Comparison of ENCODE assay signal across 9 mouse cellular contexts in genomic region chr7:125888373-125888772, GRCm38 (mm10).
DNase-seq lines count a peak whose midpoint lies in the region; ATAC-seq lines count a peak whose summit lies in the region.
"Had no signal": no experiment of that assay in that cellular context is flagged by ENCODE, and none has a peak within 500 bp of the region (broad histone marks: within the 10 kb centered on the region; RNA-seq: fewer than 3 reads in every experiment).

No protein-coding gene starts in this region.

- H3K27ac ChIP-seq in midbrain, embryonic 10.5 days (replicated peaks) = 0 out of 2 replicates have a peak overlapping the region, but pooled peaks have one; percentile 24
- no peak overlapping the region for H3K27ac ChIP-seq in midbrain, embryonic 13.5 days
- no peak overlapping the region for H3K27ac ChIP-seq in kidney, embryonic 15.5 days

- no peaks in the 10 kb centered on the region for H3K9me3 ChIP-seq in midbrain, embryonic 10.5 days (replicated peaks)
- H3K9me3 ChIP-seq in midbrain, embryonic 13.5 days = no peaks in the 10 kb centered on the region
- H3K9me3 ChIP-seq in kidney, embryonic 15.5 days (replicated peaks) = no peaks in the 10 kb centered on the region
- H3K9me3 ChIP-seq: megakaryocyte, embryonic 14.5 days had no signal

- no peaks in the 10 kb centered on the region for H3K27me3 ChIP-seq in midbrain, embryonic 10.5 days (ENCODE audit: low read depth, poor library complexity, severe bottlenecking)
- no peaks in the 10 kb centered on the region for H3K27me3 ChIP-seq in midbrain, embryonic 13.5 days
- H3K27me3 ChIP-seq in kidney, embryonic 15.5 days = no peaks in the 10 kb centered on the region

- no peak for ATAC-seq in midbrain, embryonic 13.5 days
- no peak for ATAC-seq in kidney, embryonic 15.5 days (replicated peaks; ENCODE audit: low FRiP score)

- 74% methylated on average over 12 of the region's 12 CpGs for WGBS in midbrain, embryonic 10.5 days
- WGBS in midbrain, embryonic 13.5 days = 68% methylated on average over 12 of the region's 12 CpGs
- 39% methylated on average over 12 of the region's 12 CpGs for WGBS in kidney, embryonic 15.5 days

- no peak overlapping the region for H3K9ac ChIP-seq in midbrain, embryonic 13.5 days (replicated peaks)
- no peak overlapping the region for H3K9ac ChIP-seq in kidney, embryonic 15.5 days

- H3K36me3 ChIP-seq in midbrain, embryonic 10.5 days = no peaks in the 10 kb centered on the region
- H3K36me3 ChIP-seq in midbrain, embryonic 13.5 days = no peaks in the 10 kb centered on the region
- no peaks in the 10 kb centered on the region for H3K36me3 ChIP-seq in kidney, embryonic 15.5 days

- no peak overlapping the region for H3K4me3 ChIP-seq in midbrain, embryonic 10.5 days
- no peak overlapping the region for H3K4me3 ChIP-seq in midbrain, embryonic 13.5 days (replicated peaks)
- H3K4me3 ChIP-seq in kidney, embryonic 15.5 days (replicated peaks) = no peak overlapping the region
- H3K4me3 ChIP-seq: megakaryocyte, embryonic 14.5 days had no signal

- peaks cover 34% of the 10 kb centered on the region for H3K4me1 ChIP-seq in midbrain, embryonic 10.5 days
- H3K4me1 ChIP-seq in midbrain, embryonic 13.5 days (replicated peaks) = peaks cover 29% of the 10 kb centered on the region
- H3K4me1 ChIP-seq in kidney, embryonic 15.5 days = peaks cover 20% of the 10 kb centered on the region
- H3K4me1 ChIP-seq: megakaryocyte, embryonic 14.5 days had no signal

- H3K4me2 ChIP-seq in midbrain, embryonic 13.5 days (replicated peaks) = no peak overlapping the region
- no peak overlapping the region for H3K4me2 ChIP-seq in kidney, embryonic 15.5 days

- peak; percentile 44 for DNase-seq in adrenal gland, postnatal 14 days
- no peak for DNase-seq in adrenal gland, postnatal 4 days (ENCODE audit: low spot score in 2 of 2)
- DNase-seq in midbrain, embryonic 10.5 days (ENCODE audit: low spot score) = no peak
- DNase-seq in layer of hippocampus, adult 9-11 months = peak; percentile 89
- DNase-seq in lung, postnatal 36 days = peak; percentile 54
- no peak for DNase-seq in spleen, adult 18-20 months

Comparison
In these comparisons a context has a peak if more than half of its experiments do, and no peak if none do; other contexts are left out.
1. DNase-seq: peak in adrenal gland, postnatal 14 days (single experiment), layer of hippocampus, adult 9-11 months (single experiment) and lung, postnatal 36 days (single experiment); none in adrenal gland, postnatal 4 days (0 of 2), midbrain, embryonic 10.5 days (single experiment) and spleen, adult 18-20 months (0 of 2).